Mouse (Mus musculus): Measurements from ENCODE around the gene Ehd4.

The Ehd4 gene

DNA sequence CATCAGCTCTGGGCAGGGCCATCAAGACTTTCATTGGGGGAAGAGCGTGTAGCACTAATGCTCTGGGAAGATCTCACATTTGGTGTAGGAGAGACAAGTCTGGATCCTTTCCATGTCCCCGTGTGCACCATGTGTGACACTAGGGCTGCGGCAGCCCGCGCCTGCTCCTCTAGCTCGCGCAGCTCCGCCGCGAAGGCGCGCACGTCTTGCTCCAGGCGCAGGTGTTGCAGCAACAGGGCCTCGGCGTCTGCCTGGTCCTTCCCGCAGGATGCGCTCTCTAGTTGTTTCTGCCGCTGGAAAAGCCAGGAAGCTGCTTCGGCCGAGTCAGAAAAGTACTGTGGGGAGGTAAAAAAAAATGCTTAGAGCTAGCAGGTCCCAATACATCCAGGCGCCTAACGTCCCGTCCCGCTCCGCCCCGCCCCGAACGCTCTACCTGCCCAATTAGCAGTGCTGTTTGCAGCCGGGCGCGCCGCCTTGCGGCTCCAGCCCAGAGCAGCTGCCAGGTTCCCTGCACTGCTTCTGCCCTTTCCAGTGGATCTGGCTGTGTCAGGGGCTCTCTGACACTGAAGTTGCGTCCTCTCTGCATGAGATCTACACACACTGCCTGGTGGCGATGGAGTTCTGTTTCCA, 78.2 kb downstream of the Ehd4 start:
- peak; percentile 61 for DNase-seq (ENCODE audit: extremely low spot score, low spot score)

DNA sequence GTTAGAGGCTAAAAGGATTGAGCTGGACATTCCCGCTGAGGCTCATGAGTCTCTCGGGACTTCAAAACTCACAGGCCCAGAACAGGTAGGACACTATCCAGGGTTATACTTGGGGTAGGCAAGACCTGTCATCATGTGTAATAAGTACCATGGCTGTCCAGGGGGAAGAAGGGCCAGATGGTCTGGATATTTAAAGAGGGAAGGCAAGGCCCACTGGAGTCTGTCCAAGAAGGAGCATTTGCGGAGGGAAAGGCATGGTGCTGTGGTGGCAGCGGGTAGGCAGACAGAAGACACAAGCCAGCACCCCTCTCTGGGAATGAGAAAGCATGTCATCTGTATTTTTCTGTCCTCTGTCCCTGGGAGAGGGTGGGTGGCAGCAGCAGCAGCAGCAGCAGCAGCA, 80.3 kb downstream of the Ehd4 start:
- DNase-seq (ENCODE audit: extremely low spot score, low spot score): no peak

DNA sequence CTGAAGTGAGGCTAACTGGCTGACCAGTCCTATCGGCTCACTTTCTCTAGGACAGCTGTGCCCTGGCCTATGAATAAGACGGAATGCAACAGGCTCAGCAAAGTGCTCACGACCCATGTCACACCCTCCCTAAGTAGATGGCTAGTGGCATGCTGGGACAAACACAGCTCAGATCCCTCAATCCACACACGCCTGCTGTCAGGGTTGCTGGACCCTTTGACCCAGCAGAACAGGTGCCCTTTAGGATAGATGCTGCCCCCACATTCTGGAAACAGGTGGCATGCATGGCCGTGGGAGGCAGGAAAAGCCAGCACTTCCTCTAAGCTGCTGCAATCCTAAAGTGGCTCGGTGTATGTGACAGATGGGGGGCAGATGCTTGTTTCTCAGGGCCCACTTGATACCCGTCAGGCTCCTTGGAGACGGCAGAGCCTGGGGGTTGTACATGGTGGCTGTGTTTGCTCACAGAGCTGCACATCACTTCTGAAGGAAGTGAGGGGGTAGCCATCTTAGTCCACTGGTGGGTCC, 84.9 kb downstream of the Ehd4 start:
- DNase-seq (ENCODE audit: extremely low spot score, low spot score): no peak

DNA sequence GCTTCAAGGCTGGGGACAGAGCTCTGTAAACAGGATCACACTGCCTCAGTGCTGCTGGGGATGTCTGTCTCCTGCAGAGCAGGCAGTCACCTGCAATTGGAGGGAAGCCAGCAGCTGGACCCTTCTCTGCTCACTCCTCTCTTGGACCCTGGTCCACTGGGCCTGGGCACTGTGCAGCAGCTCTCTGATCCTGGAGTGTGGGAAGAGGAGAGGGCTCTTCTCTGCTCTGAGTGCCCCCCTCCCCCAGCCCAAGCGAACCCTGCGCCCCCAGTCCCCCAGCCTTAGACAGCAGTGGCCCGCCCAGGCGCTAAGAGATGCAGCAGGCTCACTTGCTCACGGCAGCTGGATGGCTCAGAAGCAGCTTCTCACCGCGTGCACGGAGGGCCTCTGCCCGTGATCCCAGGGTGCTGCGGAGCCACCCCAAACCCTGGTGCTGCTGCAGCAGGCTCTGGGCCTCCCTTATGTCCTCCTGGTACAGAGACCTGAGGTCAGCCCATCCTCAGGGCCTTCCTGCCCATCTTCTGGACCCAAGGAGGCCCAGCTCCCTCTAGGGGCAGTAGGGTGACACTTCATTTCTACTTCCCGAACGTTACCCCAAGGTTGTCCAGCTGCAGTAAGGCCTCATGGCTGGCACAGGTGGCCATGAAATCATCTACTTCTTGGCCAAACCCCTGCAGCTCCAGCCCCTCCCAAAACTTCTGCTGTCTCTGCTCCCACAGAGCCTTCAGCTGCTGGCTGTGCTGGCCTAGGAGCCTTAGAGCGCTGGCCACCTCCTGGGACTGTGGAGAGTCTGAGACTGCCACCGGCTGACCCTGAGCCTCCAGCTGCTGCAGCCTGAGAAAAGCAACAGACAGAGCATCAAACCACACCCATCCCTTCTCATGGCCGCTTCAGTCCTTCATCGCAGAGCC, 85.6 kb downstream of the Ehd4 start:
- peak; percentile 45 for DNase-seq (ENCODE audit: extremely low spot score, low spot score)

DNA sequence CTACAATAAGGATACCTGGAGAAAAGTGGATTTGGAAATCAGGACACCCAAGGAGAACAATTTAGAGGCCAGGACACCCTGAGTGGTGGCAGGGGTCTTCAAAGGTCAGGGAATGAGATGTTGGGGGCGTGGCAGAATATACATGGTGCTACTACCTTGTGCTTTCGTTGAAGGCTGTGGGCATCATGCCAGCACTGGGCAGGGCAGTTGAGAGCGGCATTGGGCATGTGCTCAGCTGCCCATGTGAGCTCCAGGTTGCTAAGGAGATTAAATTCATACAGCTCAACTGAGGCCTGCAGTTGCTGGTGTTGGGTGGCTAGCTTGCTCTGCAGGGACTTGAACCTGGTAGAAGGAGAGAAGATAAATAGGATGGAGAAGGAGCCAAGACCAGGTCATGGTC, 88.2 kb downstream of the Ehd4 start:
- DNase-seq (ENCODE audit: extremely low spot score, low spot score): no peak

DNA sequence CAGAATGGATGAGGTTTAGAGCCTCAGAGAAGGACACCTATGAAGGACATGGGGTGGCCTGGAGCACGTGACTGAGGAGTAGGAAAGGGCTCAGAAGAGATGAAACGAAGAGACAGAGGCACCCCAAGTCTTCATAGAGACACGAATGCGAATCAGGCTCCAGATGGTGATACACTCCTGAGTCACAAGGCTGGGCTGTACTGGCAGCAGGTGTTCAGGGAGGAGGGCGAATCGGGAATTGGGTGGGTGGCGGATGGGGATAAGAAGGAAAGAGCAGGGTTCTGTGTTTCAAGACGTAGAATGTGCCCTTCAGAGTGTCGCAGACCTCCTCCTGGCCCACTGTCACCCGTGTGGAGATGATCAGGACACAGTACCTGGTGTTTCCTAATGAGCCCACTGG, 89.2 kb downstream of the Ehd4 start:
- no peak for DNase-seq (ENCODE audit: extremely low spot score, low spot score)

DNA sequence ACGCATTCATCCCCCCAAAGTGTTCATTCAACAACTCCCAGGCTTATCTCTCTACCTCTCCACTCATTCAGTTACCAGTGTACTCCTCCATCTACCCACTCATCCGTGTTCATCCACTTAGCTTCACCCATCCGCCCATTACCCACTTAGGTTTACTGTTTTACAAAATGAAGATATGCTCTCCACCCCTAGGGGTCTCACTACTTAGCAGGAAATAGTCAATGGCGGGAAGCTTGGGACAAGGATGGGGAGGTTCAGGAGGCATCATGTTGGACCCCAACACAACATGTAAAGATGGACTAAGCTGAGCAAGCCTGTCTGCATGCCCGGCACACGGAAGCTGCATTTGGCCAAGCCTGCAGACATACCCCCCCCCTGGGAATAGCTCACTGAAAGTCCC, 89.8 kb downstream of the Ehd4 start:
- DNase-seq (ENCODE audit: extremely low spot score, low spot score): no peak

DNA sequence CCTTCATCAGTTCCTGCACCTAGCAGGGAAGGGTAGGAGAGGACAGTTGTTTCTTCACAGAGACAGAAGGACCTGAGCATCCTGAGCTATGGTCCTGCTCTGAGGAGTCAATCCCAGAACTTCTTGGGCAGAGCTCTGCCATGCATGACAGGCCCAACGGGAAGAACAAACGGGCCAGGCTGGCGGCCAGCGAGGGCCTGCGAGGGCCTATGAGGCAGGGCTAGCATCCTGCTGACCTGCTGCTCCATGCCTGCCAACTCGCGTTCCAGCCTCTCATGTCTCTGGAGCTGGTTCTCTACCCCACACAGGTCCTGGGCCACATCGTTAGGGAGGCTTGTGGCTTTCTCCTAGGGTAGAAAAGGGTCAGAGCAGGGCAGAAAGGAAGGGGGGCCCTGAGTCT, 92.2 kb downstream of the Ehd4 start:
- DNase-seq (ENCODE audit: extremely low spot score, low spot score): no peak

DNA sequence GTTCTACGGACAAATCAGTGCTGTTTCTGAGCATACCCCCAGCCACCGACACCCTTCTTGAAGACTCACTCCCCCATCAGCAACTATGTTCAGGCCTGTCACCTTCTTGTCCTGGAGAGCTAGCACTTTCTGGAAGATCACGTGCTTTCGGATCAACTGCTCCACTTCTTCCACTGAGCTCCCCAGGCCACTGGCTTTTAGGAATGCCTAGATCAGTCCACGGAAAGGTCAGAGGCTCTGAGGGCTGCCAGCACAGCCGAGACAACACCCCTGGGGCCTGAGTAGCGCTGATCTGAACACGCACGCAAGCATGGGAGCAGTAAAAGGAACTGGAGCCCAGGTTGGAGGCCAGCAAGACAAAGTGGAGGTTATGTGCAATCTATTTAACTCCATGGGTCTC, 93.8 kb downstream of the Ehd4 start:
- no peak for DNase-seq (ENCODE audit: extremely low spot score, low spot score)

DNA sequence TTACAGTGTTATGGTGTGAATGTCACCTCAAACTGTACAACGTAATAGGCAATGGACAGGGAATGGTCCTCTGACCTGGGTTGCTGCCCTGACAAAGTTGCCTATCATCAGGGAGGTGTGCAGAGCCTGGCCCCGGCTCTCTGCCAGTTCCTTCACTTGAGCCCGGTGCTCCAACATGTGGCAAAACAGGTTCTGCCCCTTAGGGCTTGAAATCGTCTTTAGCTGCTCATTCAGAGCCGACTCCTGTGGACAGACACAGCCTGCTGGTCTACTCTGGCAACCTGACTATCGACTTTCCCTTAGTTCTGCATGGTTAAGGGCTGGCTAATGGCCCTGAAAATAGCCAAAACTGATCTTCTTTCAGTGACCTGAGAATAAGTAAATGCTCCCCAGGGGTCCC, 94.2 kb downstream of the Ehd4 start:
- no peak for DNase-seq (ENCODE audit: extremely low spot score, low spot score)

DNA sequence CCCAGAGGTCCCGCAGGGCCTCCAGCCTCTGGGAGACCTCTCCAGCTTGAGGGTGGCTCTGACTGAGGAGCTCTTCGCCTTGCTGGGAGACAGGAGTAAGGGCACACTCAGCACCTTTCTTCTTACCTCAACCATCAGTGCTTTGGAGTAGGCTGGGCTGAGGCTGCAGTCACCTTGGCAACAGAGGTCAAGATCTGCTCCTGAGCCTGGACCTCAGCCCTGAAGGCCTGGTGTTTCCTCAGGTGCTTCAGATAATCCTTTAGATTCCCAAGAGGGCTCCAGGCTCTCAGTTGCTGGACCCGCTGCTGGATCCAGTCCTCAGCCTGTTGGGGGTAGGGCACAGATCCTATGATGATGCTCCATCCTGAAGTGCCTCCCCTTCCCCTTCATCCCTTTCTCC, 94.9 kb downstream of the Ehd4 start:
- no peak for DNase-seq (ENCODE audit: extremely low spot score, low spot score)

DNA sequence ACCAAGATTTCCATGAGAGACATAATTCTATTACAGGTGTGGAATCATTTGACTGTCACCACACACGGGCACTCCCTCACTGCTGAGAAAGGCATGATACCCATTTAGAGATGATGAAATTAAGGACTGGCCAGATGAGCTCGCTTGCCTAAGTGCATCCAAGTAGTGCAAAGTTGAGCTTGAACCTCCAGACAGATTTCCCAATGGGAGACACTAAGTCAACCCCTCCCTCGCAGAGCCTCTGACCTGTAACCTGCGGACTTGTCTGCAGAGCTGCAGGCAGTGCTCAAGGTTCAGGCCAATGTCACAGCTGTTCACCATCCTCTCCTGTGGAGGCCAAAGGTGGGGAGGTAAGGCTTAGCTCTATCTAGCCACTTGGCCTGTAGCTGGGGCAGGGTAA, 95.6 kb downstream of the Ehd4 start:
- no peak for DNase-seq (ENCODE audit: extremely low spot score, low spot score)

DNA sequence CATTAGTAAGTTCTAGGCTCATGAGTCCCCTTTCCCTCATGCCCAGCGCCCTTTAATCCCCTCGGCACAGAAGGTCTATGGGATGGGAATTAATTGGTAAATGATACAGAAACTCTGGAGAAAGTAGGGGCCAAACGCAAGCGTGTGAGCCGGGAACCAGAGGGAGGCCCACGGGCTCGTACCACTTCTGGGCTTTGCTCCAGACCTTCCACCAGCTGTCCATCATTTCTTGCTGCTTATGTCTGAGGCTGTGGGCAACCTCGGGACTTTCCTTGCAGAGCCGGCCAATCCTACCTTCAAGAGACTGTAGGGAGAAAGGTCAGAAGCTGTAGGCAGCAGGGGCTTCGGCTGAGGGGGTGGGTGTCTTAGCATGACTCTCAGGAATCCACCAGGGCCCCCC, 98.5 kb downstream of the Ehd4 start:
- no peak for DNase-seq (ENCODE audit: extremely low spot score, low spot score)

DNA sequence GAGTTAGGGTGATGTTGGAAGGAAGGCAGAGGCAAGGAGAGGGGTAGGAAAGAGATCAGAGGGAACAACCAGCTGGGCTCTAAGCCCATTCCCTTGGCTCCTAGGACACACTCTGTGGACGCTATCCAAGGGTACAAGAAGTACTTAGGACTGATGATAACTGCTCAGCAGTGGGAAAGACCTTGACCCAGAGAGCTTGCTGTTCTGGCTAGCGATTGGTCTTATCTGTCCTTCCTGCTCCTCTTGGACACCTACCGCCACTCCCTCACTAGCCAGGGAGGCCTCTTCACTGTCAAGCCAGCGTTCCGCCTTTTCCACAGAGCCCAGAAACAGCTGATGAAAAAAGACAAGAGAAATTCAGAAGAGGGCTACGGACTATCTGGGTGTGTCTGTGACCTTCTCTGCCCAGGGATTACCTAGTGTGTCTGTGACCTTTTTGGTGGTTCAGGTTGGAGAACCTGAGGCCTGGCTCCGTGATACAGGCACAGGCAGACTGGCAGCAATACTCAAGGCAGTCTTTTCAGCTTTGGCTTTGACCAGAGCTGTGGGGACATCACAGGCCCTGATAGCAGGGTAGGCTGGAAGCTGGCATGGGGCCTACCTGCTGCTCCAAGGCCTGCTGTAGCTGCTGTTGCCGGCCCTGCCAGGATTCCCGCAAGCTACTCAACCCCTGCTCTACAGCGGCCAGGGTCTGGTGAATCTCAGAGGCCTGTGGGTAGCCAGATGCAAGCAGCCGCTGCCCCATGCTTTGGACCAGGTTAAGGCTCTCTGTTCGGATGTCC, 99.4 kb downstream of the Ehd4 start:
- DNase-seq (ENCODE audit: extremely low spot score, low spot score): no peak

DNA sequence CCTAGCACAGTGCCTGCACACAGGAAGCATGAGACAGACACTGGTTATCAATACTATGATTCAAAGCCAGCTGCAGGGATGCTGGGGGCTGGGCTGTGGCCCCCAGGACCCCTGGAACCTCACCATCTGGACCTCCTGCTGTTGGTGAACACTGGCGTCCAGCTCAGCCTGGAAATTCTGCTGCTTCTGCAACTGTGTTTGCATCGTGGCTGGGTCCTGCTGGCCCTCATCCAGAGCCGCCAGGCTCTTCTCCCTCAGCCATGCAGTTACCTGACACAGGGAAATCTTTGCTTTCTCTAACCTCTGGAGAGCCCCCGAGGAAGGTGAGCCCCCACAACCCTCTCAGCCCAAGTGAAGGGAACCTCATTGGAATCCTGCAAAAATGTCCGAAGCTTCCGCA, 103.0 kb downstream of the Ehd4 start:
- no peak for DNase-seq (ENCODE audit: extremely low spot score, low spot score)

DNA sequence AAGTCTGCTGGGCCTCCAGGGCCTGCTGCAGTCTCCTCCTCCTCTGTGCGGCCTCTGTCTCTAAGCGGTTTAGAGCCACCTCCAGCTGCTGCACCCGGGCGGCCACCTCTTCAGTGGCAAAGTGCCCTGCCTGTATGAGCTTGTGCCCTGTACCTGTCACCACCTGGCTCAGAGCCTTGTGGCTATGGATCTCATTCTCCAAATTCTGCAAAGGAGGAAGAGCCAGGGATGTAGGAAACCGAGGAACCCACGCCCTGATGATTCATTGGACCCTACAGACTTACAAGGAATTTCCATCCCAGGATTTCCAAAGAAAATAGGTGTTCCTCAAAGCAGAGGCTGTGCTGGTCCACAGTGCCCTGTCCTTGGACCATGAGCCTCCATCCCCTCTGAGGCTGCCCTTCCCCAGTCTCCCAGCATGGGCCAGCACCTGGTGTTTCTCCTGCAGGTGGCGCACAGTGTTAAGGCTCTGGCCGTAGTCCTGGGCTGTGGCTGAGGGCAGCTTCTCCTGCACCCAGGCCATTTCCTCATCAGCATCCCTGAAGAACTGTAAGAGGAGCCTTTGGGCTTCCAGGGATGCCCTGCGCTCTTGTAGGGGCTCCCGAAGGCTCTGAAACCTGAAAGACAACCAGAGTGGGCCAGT, 104.7 kb downstream of the Ehd4 start:
- peak; percentile 33 for DNase-seq (ENCODE audit: extremely low spot score, low spot score)

DNA sequence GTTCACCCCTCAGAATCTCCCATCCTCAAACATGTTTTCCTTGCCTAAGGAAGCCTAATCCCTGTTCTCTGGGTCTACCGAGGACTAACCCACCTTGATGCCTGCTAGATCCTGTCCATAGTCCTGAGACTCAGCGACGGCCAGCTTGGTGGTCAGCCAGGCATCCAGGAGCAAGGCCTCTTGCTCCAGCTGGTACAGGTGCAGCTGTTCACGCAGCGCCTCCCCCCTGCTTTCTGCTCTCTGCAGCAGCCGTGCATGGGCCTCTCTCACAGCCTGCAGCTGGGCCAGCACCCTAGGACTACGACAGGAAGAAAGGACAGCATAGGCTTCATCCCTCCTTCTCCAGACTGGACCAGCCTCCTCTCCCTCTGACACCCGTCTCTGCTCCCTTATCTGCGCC, 106.2 kb downstream of the Ehd4 start:
- DNase-seq (ENCODE audit: extremely low spot score, low spot score): no peak

DNA sequence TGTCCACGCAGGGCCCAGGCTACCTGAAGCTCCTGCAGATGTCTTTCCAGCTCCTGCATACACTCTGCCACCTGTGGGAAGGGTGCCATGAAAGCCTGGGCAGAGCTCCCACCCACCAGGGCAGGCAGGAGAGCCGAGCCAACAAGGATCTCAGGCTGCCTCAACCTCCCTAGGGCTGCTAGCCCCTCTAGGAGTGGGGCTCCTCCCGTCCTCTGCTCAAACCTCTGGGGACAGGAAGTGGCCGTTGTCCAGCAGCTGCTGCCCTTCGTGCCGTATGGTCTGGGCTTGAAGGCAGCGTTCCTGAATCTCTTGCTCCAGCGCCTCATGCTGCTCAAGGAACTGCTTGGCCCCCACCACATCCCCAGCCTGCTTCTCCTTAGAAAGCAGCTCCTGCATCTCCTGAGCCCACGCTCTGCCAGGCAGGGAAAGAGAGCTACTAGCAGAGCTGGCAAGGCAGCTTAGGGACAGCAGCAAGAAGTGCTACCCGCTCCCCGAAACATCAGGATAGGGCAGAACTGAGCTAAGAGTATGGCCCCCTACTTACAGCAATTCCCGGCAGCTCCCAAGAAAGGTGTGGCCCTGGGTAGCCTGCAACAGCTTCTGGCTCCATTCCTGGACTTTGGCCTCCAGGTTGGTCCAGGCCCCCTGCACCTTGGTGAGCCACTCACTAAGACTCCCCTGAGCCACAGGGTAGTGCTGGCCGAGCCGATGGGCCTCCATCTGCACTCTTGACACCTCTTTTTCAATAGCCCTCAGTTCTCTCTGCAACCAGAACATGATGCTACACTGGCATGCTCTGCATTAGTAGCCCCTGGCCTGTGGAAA, 107.7 kb downstream of the Ehd4 start:
- DNase-seq (ENCODE audit: extremely low spot score, low spot score): no peak

DNA sequence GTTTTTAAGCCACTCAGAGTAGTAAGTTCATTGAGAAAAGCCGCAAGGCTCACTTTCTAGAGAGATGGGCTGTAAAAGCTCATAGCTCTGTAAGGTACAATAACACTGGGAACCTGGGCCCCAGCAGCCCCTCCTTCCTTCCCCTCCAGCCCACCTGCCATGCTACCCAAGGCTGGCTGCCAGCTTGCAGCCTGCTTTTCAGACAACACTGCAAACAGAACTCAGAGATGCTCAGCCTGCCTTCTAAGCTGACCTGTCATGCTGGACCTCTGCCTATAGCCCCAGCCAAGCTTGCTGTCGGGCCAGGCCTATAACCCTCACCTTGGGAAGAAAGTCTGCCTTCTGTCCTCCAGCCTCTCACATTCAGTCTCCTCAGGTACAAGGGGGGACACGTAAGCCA, 109.7 kb downstream of the Ehd4 start:
- no peak for DNase-seq (ENCODE audit: extremely low spot score, low spot score)

DNA sequence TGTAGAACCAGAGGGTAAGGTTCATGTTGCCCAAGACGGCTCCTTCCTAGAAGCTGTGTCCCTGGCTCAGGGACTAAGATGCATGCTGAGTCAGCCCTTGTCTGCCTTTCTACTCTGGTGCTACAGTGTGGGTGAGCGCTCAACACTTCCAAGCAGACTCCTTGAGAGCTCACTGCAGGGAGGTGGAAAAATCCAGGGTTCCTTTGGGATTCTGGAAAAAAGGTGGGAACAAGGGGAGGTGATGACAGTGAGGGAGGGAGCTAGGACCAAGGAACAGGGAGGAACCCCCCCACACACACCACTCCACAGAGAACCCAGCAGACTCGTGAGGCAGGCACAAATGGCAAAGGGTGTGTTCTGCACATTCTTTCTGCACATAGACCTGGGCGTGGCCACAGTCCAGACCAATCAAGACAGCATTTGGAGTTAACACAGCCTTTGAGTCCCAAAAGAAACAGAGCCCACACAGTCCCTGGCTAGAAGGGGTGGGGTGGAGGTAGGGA, 110.3 kb downstream of the Ehd4 start:
- DNase-seq (ENCODE audit: extremely low spot score, low spot score): no peak

All from neural tube, embryonic 10.5 days (tissue).